23 mouse cellular contexts compared by ENCODE assay signal in genomic region chr7:131603186-131603585, GRCm38 (mm10). TPM values are rescaled to one million over a fixed set of nuclear protein-coding genes. Genes with fewer than 3 reads are reported as not detected.
DNase-seq lines count a peak whose midpoint lies in the region; ATAC-seq and TF ChIP-seq lines count a peak whose summit lies in the region.
"Had no signal": no experiment of that assay in that cellular context is flagged by ENCODE, and none has a peak within 500 bp of the region (broad histone marks: within the 10 kb centered on the region; RNA-seq: fewer than 3 reads in every experiment).

No protein-coding gene starts in this region.

- H3K4me1 ChIP-seq in midbrain, embryonic 11.5 days (ENCODE audit: control insufficient read depth, insufficient read depth, low read length), result peaks cover 9% of the 10 kb centered on the region
- no peaks in the 10 kb centered on the region; the same call in 1 of the 2 replicates for H3K4me1 ChIP-seq in midbrain, postnatal 0 days (ENCODE audit: insufficient read depth, low read length)
- H3K4me1 ChIP-seq in embryonic facial prominence, embryonic 10.5 days, result peaks cover 29% of the 10 kb centered on the region
- peaks cover 8% of the 10 kb centered on the region; the same call in 1 of the 2 replicates for H3K4me1 ChIP-seq in limb, embryonic 12.5 days (replicated peaks)

- peaks cover 29% of the 10 kb centered on the region for H3K27me3 ChIP-seq in midbrain, embryonic 11.5 days (ENCODE audit: control insufficient read depth, insufficient read depth, low read length)
- H3K27me3 ChIP-seq in midbrain, postnatal 0 days (ENCODE audit: insufficient read depth, low read length), result no peaks in the 10 kb centered on the region
- peaks cover 62% of the 10 kb centered on the region for H3K27me3 ChIP-seq in embryonic facial prominence, embryonic 10.5 days (replicated peaks; ENCODE audit: low read depth, poor library complexity, severe bottlenecking)
- H3K27me3 ChIP-seq in limb, embryonic 12.5 days, result peaks cover 7% of the 10 kb centered on the region; the same call in 1 of the 2 replicates

- no peak overlapping the region for H3K4me2 ChIP-seq in midbrain, embryonic 11.5 days
- no peak overlapping the region for H3K4me2 ChIP-seq in midbrain, postnatal 0 days (ENCODE audit: low read depth, low read length, poor library complexity, severe bottlenecking)
- peak overlapping the region; percentile 30; the same call in 1 of the 2 replicates for H3K4me2 ChIP-seq in limb, embryonic 12.5 days
- H3K4me2 ChIP-seq: hindbrain, embryonic 15.5 days; limb, embryonic 15.5 days; neural tube, embryonic 13.5 days had no signal

- H3K9ac ChIP-seq in midbrain, embryonic 11.5 days (ENCODE audit: low read length), result no peak overlapping the region
- H3K9ac ChIP-seq in midbrain, postnatal 0 days (replicated peaks; ENCODE audit: low read length, poor library complexity, severe bottlenecking), result no peak overlapping the region
- H3K9ac ChIP-seq in limb, embryonic 12.5 days (replicated peaks), result no peak overlapping the region
- H3K9ac ChIP-seq: hindbrain, embryonic 15.5 days; limb, embryonic 15.5 days; neural tube, embryonic 13.5 days had no signal

- 16% methylated on average over 3 of the region's 11 CpGs for WGBS in midbrain, embryonic 11.5 days
- 7% methylated on average over 6 of the region's 11 CpGs for WGBS in midbrain, postnatal 0 days
- 6% methylated on average over 10 of the region's 11 CpGs for WGBS in embryonic facial prominence, embryonic 10.5 days
- WGBS in limb, embryonic 12.5 days, result 6% methylated on average over 10 of the region's 11 CpGs

- H3K4me3 ChIP-seq in midbrain, embryonic 11.5 days (ENCODE audit: low read depth, low read length), result no peak overlapping the region
- H3K4me3 ChIP-seq in midbrain, postnatal 0 days (ENCODE audit: low read depth, low read length), result no peak overlapping the region
- H3K4me3 ChIP-seq in embryonic facial prominence, embryonic 10.5 days, result peak overlapping the region; percentile 25
- H3K4me3 ChIP-seq in limb, embryonic 12.5 days (replicated peaks), result no peak overlapping the region
- H3K4me3 ChIP-seq: hindbrain, embryonic 15.5 days; limb, embryonic 15.5 days; neural tube, embryonic 13.5 days had no signal

- H3K9me3 ChIP-seq in midbrain, embryonic 11.5 days (ENCODE audit: control insufficient read depth, low read length), result no peaks in the 10 kb centered on the region
- no peaks in the 10 kb centered on the region for H3K9me3 ChIP-seq in midbrain, postnatal 0 days (ENCODE audit: low read length)
- H3K9me3 ChIP-seq in embryonic facial prominence, embryonic 10.5 days, result no peaks in the 10 kb centered on the region
- no peaks in the 10 kb centered on the region for H3K9me3 ChIP-seq in limb, embryonic 12.5 days
- H3K9me3 ChIP-seq: hindbrain, embryonic 15.5 days; limb, embryonic 15.5 days; neural tube, embryonic 13.5 days had no signal

- DNase-seq in heart, adult 11 months, result peak; percentile 60
- DNase-seq in heart, adult 18-20 months, result no peak
- DNase-seq in midbrain, embryonic 11.5 days (ENCODE audit: low spot score, missing footprints), result peak; percentile 76
- DNase-seq in midbrain, postnatal 0 days (ENCODE audit: low spot score), result no peak
- peak; percentile 42 for DNase-seq in embryonic facial prominence, embryonic 10.5 days (ENCODE audit: low spot score)
- DNase-seq in Muller cell, postnatal 12 days (ENCODE audit: inconsistent ontology term), result no peak
- no peak for DNase-seq in lung, postnatal 4 days
- DNase-seq: adrenal gland, adult 8-10 months; B cell, adult 2 months; cerebellum, adult 9-11 months; gastrocnemius, postnatal 10 days; heart, postnatal 10 days; thymus, postnatal 25 days had no signal

- H3K36me3 ChIP-seq in midbrain, embryonic 11.5 days (ENCODE audit: control insufficient read depth, insufficient read depth, low read length), result no peaks in the 10 kb centered on the region
- H3K36me3 ChIP-seq in midbrain, postnatal 0 days (ENCODE audit: insufficient read depth, low read length), result no peaks in the 10 kb centered on the region
- H3K36me3 ChIP-seq in embryonic facial prominence, embryonic 10.5 days (replicated peaks), result no peaks in the 10 kb centered on the region
- no peaks in the 10 kb centered on the region for H3K36me3 ChIP-seq in limb, embryonic 12.5 days
- H3K36me3 ChIP-seq: hindbrain, embryonic 15.5 days; limb, embryonic 15.5 days; neural tube, embryonic 13.5 days had no signal

- H3K27ac ChIP-seq in midbrain, embryonic 11.5 days (ENCODE audit: low read depth, low read length), result no peak overlapping the region
- no peak overlapping the region for H3K27ac ChIP-seq in midbrain, postnatal 0 days (ENCODE audit: low read depth, low read length)
- peak overlapping the region; percentile 67 for H3K27ac ChIP-seq in embryonic facial prominence, embryonic 10.5 days (replicated peaks)
- H3K27ac ChIP-seq in limb, embryonic 12.5 days, result no peak overlapping the region
- H3K27ac ChIP-seq: hindbrain, embryonic 15.5 days; limb, embryonic 15.5 days; neural tube, embryonic 13.5 days had no signal

- TF ChIP-seq CTCF in midbrain, postnatal 0 days (IDR thresholded peaks at IDR 0.05), result no peak

- ATAC-seq in midbrain, embryonic 11.5 days (ENCODE audit: low FRiP score), result no peak
- ATAC-seq in midbrain, postnatal 0 days (ENCODE audit: low FRiP score), result no peak
- peak; percentile 37; the same call in 1 of the 2 replicates for ATAC-seq in limb, embryonic 12.5 days (ENCODE audit: insufficient number of reproducible peaks, insufficient read depth, low FRiP score, low TSS enrichment, low read depth)
- ATAC-seq: intestine, embryonic 16.5 days; lung, postnatal 0 days had no signal

RNA-seq across cellular contexts. Expression of gene Bub3, which starts 43.2 kb away (rescaled TPM):
- total RNA-seq in heart, adult 18-20 months (2021), result 10 to 100 TPM; 28.7 to 29.2 TPM
- polyA plus RNA-seq in midbrain, embryonic 11.5 days (2014; fragmentation: Nextera tagmentation; extraction: Ambion mirVana), result 275 and 279 TPM in 2 replicates
- total RNA-seq in midbrain, postnatal 0 days (2014; rRNA removed), result 101 and 106 TPM in 2 replicates
- polyA plus RNA-seq in midbrain, postnatal 0 days (2015; fragmentation: Nextera tagmentation; extraction: Ambion mirVana), result 120 and 125 TPM in 2 replicates
- 312 and 325 TPM in 2 replicates for polyA plus RNA-seq in embryonic facial prominence, embryonic 10.5 days (2016; fragmentation: Nextera tagmentation; extraction: Ambion mirVana)
- polyA plus RNA-seq in limb, embryonic 12.5 days (2016; fragmentation: Nextera tagmentation; extraction: Ambion mirVana), result 250 and 258 TPM in 2 replicates

RNA-seq across cellular contexts. Expression of gene Hmx2, which starts 54.6 kb away (rescaled TPM):
- not detected for total RNA-seq in heart, adult 18-20 months (2021)
- 0.10 and 0.19 TPM in 2 replicates for polyA plus RNA-seq in midbrain, embryonic 11.5 days (2014; fragmentation: Nextera tagmentation; extraction: Ambion mirVana)
- total RNA-seq in midbrain, postnatal 0 days (2014; rRNA removed), result 0.71 and 1.3 TPM in 2 replicates
- 0.66 and 1.0 TPM in 2 replicates for polyA plus RNA-seq in midbrain, postnatal 0 days (2015; fragmentation: Nextera tagmentation; extraction: Ambion mirVana)
- polyA plus RNA-seq in embryonic facial prominence, embryonic 10.5 days (2016; fragmentation: Nextera tagmentation; extraction: Ambion mirVana), result 0.27 and 0.44 TPM in 2 replicates
- polyA plus RNA-seq in limb, embryonic 12.5 days (2016; fragmentation: Nextera tagmentation; extraction: Ambion mirVana), result not detected in 2 replicates
- total RNA-seq: adrenal gland, adult 8-10 months; gastrocnemius, postnatal 10 days; heart, postnatal 10 days; layer of hippocampus, postnatal 10 days; left cerebral cortex, adult 8-10 months; monocyte, adult 5-6 weeks had no signal
- polyA plus RNA-seq: limb, embryonic 15.5 days; liver, embryonic 16.5 days; lung, postnatal 0 days had no signal

Comparison
In these comparisons a context has a peak if more than half of its experiments do, and no peak if none do; other contexts are left out.
1. DNase-seq: peak in heart, adult 11 months (single experiment), midbrain, embryonic 11.5 days (single experiment) and embryonic facial prominence, embryonic 10.5 days (single experiment); none in heart, adult 18-20 months (0 of 2), midbrain, postnatal 0 days (single experiment), Muller cell, postnatal 12 days (single experiment) and lung, postnatal 4 days (0 of 2).